Mouse (Mus musculus): ENCODE measurements around the gene Aatf. TPM values are rescaled to one million over a fixed set of nuclear protein-coding genes. Genes with fewer than 3 reads are reported as not detected.

Aatf gene
- polyA plus RNA-seq, 1 experiment from 2014 or later: 28.2 TPM

GRCm38 (mm10) chr11:84523321-84523831 lies 10.1 kb upstream of the Aatf start:
- Histone ChIP-seq H3K4me2 (peak overlapping the region; percentile 96), H3K4me3 (ENCODE audit: low read depth, low read length) (no peak overlapping the region), H3K36me3 (ENCODE audit: control insufficient read depth, insufficient read depth, low read length) (no peaks in the 10 kb centered on the region), H3K9me3 (replicated peaks; ENCODE audit: control insufficient read depth, low read length) (no peaks in the 10 kb centered on the region), H3K4me1 (ENCODE audit: control insufficient read depth, insufficient read depth, low read length) (peaks cover 14% of the 10 kb centered on the region), H3K9ac (ENCODE audit: low read depth, low read length) (no peak overlapping the region), H3K27ac (ENCODE audit: low read depth, low read length) (no peak overlapping the region), H3K27me3 (ENCODE audit: control insufficient read depth, insufficient read depth, low read length) (peaks cover 100% of the 10 kb centered on the region)
- no peak for ATAC-seq (replicated peaks; ENCODE audit: insufficient number of reproducible peaks, low FRiP score, low TSS enrichment)
- 1% methylated on average over 16 of the region's 16 CpGs for WGBS (ENCODE audit: insufficient replicate concordance)

- Histone ChIP-seq H3K9me3 (replicated peaks; ENCODE audit: control insufficient read depth, low read length) (no peaks in the 10 kb centered on the region), H3K27ac (ENCODE audit: low read depth, low read length) (no peak overlapping the region), H3K4me1 (ENCODE audit: control insufficient read depth, insufficient read depth, low read length) (peaks cover 14% of the 10 kb centered on the region), H3K4me3 (ENCODE audit: low read depth, low read length) (peak overlapping the region; percentile 30), H3K27me3 (ENCODE audit: control insufficient read depth, insufficient read depth, low read length) (peaks cover 94% of the 10 kb centered on the region), H3K36me3 (ENCODE audit: control insufficient read depth, insufficient read depth, low read length) (no peaks in the 10 kb centered on the region), H3K9ac (ENCODE audit: low read depth, low read length) (no peak overlapping the region), H3K4me2 (peak overlapping the region; percentile 62)
- WGBS (ENCODE audit: insufficient replicate concordance): under 1% methylated on average over 40 of the region's 40 CpGs
- no peak for ATAC-seq (replicated peaks; ENCODE audit: insufficient number of reproducible peaks, low FRiP score, low TSS enrichment)
Observed at GRCm38 (mm10) chr11:84522577-84523320, 9.4 kb upstream of the Aatf start.

- Histone ChIP-seq H3K4me3 (ENCODE audit: low read depth, low read length) (no peak overlapping the region), H3K27me3 (ENCODE audit: control insufficient read depth, insufficient read depth, low read length) (peaks cover 94% of the 10 kb centered on the region), H3K9me3 (replicated peaks; ENCODE audit: control insufficient read depth, low read length) (no peaks in the 10 kb centered on the region), H3K4me2 (no peak overlapping the region), H3K4me1 (ENCODE audit: control insufficient read depth, insufficient read depth, low read length) (peaks cover 14% of the 10 kb centered on the region), H3K36me3 (ENCODE audit: control insufficient read depth, insufficient read depth, low read length) (no peaks in the 10 kb centered on the region), H3K27ac (ENCODE audit: low read depth, low read length) (no peak overlapping the region), H3K9ac (ENCODE audit: low read depth, low read length) (no peak overlapping the region)
- ATAC-seq (replicated peaks; ENCODE audit: insufficient number of reproducible peaks, low FRiP score, low TSS enrichment): no peak
- 21% methylated on average over 24 of the region's 24 CpGs for WGBS (ENCODE audit: insufficient replicate concordance)
Observed at GRCm38 (mm10) chr11:84521751-84522299, 8.5 kb upstream of the Aatf start.

- ATAC-seq (replicated peaks; ENCODE audit: insufficient number of reproducible peaks, low FRiP score, low TSS enrichment): no peak
- H3K4me2 ChIP-seq: no peak overlapping the region
- H3K36me3 ChIP-seq (ENCODE audit: control insufficient read depth, insufficient read depth, low read length): no peaks in the 10 kb centered on the region
- peaks cover 93% of the 10 kb centered on the region for H3K27me3 ChIP-seq (ENCODE audit: control insufficient read depth, insufficient read depth, low read length)
- H3K27ac ChIP-seq (ENCODE audit: low read depth, low read length): no peak overlapping the region
- no peaks in the 10 kb centered on the region for H3K9me3 ChIP-seq (replicated peaks; ENCODE audit: control insufficient read depth, low read length)
- 51% methylated on average over 3 of the region's 3 CpGs for whole genome bisulfite sequencing (ENCODE audit: insufficient replicate concordance)
- no peak overlapping the region for H3K4me3 ChIP-seq (ENCODE audit: low read depth, low read length)
- H3K4me1 ChIP-seq (ENCODE audit: control insufficient read depth, insufficient read depth, low read length): peaks cover 12% of the 10 kb centered on the region
- no peak overlapping the region for H3K9ac ChIP-seq (ENCODE audit: low read depth, low read length)
Observed at GRCm38 (mm10) chr11:84521071-84521390, 7.7 kb upstream of the Aatf start.

GRCm38 (mm10) chr11:84520269-84521070 lies 7.1 kb upstream of the Aatf start:
- Histone ChIP-seq H3K4me1 (ENCODE audit: control insufficient read depth, insufficient read depth, low read length) (peaks cover 11% of the 10 kb centered on the region; the same call in 1 of the 2 replicates), H3K27me3 (ENCODE audit: control insufficient read depth, insufficient read depth, low read length) (peaks cover 93% of the 10 kb centered on the region), H3K27ac (ENCODE audit: low read depth, low read length) (no peak overlapping the region), H3K9ac (ENCODE audit: low read depth, low read length) (no peak overlapping the region), H3K9me3 (replicated peaks; ENCODE audit: control insufficient read depth, low read length) (no peaks in the 10 kb centered on the region), H3K4me2 (no peak overlapping the region), H3K36me3 (ENCODE audit: control insufficient read depth, insufficient read depth, low read length) (no peaks in the 10 kb centered on the region), H3K4me3 (ENCODE audit: low read depth, low read length) (no peak overlapping the region)
- WGBS (ENCODE audit: insufficient replicate concordance): 12% methylated on average over 31 of the region's 31 CpGs
- no peak for ATAC-seq (replicated peaks; ENCODE audit: insufficient number of reproducible peaks, low FRiP score, low TSS enrichment)

- Histone ChIP-seq H3K9ac (ENCODE audit: low read depth, low read length) (no peak overlapping the region), H3K27me3 (ENCODE audit: control insufficient read depth, insufficient read depth, low read length) (peaks cover 93% of the 10 kb centered on the region), H3K4me2 (no peak overlapping the region), H3K4me1 (ENCODE audit: control insufficient read depth, insufficient read depth, low read length) (peaks cover 8% of the 10 kb centered on the region; the same call in 1 of the 2 replicates), H3K4me3 (ENCODE audit: low read depth, low read length) (no peak overlapping the region), H3K9me3 (replicated peaks; ENCODE audit: control insufficient read depth, low read length) (no peaks in the 10 kb centered on the region), H3K27ac (ENCODE audit: low read depth, low read length) (no peak overlapping the region), H3K36me3 (ENCODE audit: control insufficient read depth, insufficient read depth, low read length) (no peaks in the 10 kb centered on the region)
- ATAC-seq (replicated peaks; ENCODE audit: insufficient number of reproducible peaks, low FRiP score, low TSS enrichment): no peak
- WGBS (ENCODE audit: insufficient replicate concordance): 31% methylated on average over 34 of the region's 34 CpGs
Observed at GRCm38 (mm10) chr11:84519576-84520268, 6.4 kb upstream of the Aatf start.

- no peak overlapping the region for H3K4me2 ChIP-seq
- WGBS (ENCODE audit: insufficient replicate concordance): 53% methylated on average over 12 of the region's 12 CpGs
- ATAC-seq (replicated peaks; ENCODE audit: insufficient number of reproducible peaks, low FRiP score, low TSS enrichment): no peak
Observed at GRCm38 (mm10) chr11:84519036-84519435, 5.7 kb upstream of the Aatf start.

GRCm38 (mm10) chr11:84518261-84518660 lies 4.9 kb upstream of the Aatf start:
- no peaks in the 10 kb centered on the region for H3K9me3 ChIP-seq (replicated peaks; ENCODE audit: control insufficient read depth, low read length)
- H3K27ac ChIP-seq (ENCODE audit: low read depth, low read length): no peak overlapping the region
- H3K36me3 ChIP-seq (ENCODE audit: control insufficient read depth, insufficient read depth, low read length): no peaks in the 10 kb centered on the region
- no peak overlapping the region for H3K9ac ChIP-seq (ENCODE audit: low read depth, low read length)
- H3K27me3 ChIP-seq (ENCODE audit: control insufficient read depth, insufficient read depth, low read length): peaks cover 84% of the 10 kb centered on the region
- WGBS (ENCODE audit: insufficient replicate concordance): 67% methylated on average over 5 of the region's 5 CpGs
- no peak for ATAC-seq (replicated peaks; ENCODE audit: insufficient number of reproducible peaks, low FRiP score, low TSS enrichment)
- H3K4me3 ChIP-seq (ENCODE audit: low read depth, low read length): no peak overlapping the region
- H3K4me1 ChIP-seq (ENCODE audit: control insufficient read depth, insufficient read depth, low read length): peaks cover 6% of the 10 kb centered on the region; the same call in 1 of the 2 replicates
- H3K4me2 ChIP-seq: no peak overlapping the region

More at GRCm38 (mm10) chr11:84519036-84519435, 5.7 kb upstream of the Aatf start:
- H3K4me3 ChIP-seq (ENCODE audit: low read depth, low read length): no peak overlapping the region
- H3K27me3 ChIP-seq (ENCODE audit: control insufficient read depth, insufficient read depth, low read length): peaks cover 92% of the 10 kb centered on the region
- no peaks in the 10 kb centered on the region for H3K9me3 ChIP-seq (replicated peaks; ENCODE audit: control insufficient read depth, low read length)
- peaks cover 4% of the 10 kb centered on the region for H3K4me1 ChIP-seq (ENCODE audit: control insufficient read depth, insufficient read depth, low read length)
- no peak overlapping the region for H3K27ac ChIP-seq (ENCODE audit: low read depth, low read length)
- H3K36me3 ChIP-seq (ENCODE audit: control insufficient read depth, insufficient read depth, low read length): no peaks in the 10 kb centered on the region
- no peak overlapping the region for H3K9ac ChIP-seq (ENCODE audit: low read depth, low read length)
